Mouse (Mus musculus) heart, postnatal 10 days (tissue): ENCODE results near the gene Rnf34. TPM values are rescaled to one million over a fixed set of nuclear protein-coding genes. Genes with fewer than 3 reads are reported as not detected.
A peak's percentile ranks its signal among the peaks of the same experiment; 100 is the strongest.

Experiments
- DNase-seq, 2 experiments: peaks; one replicate each; pipeline ENCODE4 v3.0.0; 2021
- intact Hi-C: fragments of 180-260 bp; cut with DNase I; formaldehyde crosslinking; loops from one replicate; pipeline ENCODE4 v1.15.1; 2025
- total RNA-seq, 2 experiments: library from RNA; stranded (reverse); gene quantifications; 2 replicates each; pipeline ENCODE4 v1.2.3; 2021

Rnf34 gene
- total RNA-seq, result 10 to 100 TPM; 26.8 to 32.9 TPM

GRCm38 (mm10) chr5:122849521-122850318 lies at the start of gene Rnf34:
TSS of gene Rnf34 (plus strand) at chr5:122850048.
- DNase-seq, result peak; percentile 97 to 98
- intact Hi-C loops, result loop anchor here (2.0 kb wide), 1 partner anchor 29 kb away; the partner anchor contains the start of gene Anapc5

GRCm38 (mm10) chr5:122800345-122801010 lies 49.4 kb upstream of the Rnf34 start:
- peak in 1 of 2 experiments; percentile 19 for DNase-seq
- intact Hi-C loops, result no loop called here

- intact Hi-C loops, result no loop called here
- no peak for DNase-seq
Measured at GRCm38 (mm10) chr5:122801684-122802083, 48.2 kb upstream of the Rnf34 start.

GRCm38 (mm10) chr5:122802706-122803105 lies 47.1 kb upstream of the Rnf34 start:
- intact Hi-C loops, result no loop called here
- no peak for DNase-seq

GRCm38 (mm10) chr5:122805503-122805902 lies 44.3 kb upstream of the Rnf34 start:
- DNase-seq, result no peak
- intact Hi-C loops, result no loop called here

- intact Hi-C loops, result loop anchor here (2.0 kb wide), 1 partner anchor 69 kb away; no protein-coding TSS in a partner anchor
- peak; percentile 57 to 80 for DNase-seq
Measured at GRCm38 (mm10) chr5:122811364-122812079, 38.3 kb upstream of the Rnf34 start.

- DNase-seq, result no peak
- intact Hi-C loops, result no loop called here
Measured at GRCm38 (mm10) chr5:122812699-122813098, 37.1 kb upstream of the Rnf34 start.

GRCm38 (mm10) chr5:122820777-122821523 lies 28.9 kb upstream of the Rnf34 start, which contains the start of gene Anapc5:
TSS of gene Anapc5 (minus strand) at chr5:122821339.
- peak; percentile 95 to 96 for DNase-seq
- intact Hi-C loops, result loop anchor here (2.0 kb wide), 1 partner anchor 30 kb away; the partner anchor contains the start of gene Rnf34

- DNase-seq, result no peak
- intact Hi-C loops, result loop anchor here (2.0 kb wide), 1 partner anchor 29 kb away; the partner anchor contains the start of gene Rnf34
Measured at GRCm38 (mm10) chr5:122821524-122821885, 28.3 kb upstream of the Rnf34 start.

GRCm38 (mm10) chr5:122822441-122822840 lies 27.4 kb upstream of the Rnf34 start:
- DNase-seq, result no peak
- intact Hi-C loops, result no loop called here

GRCm38 (mm10) chr5:122823976-122824375 lies 25.9 kb upstream of the Rnf34 start:
- intact Hi-C loops, result no loop called here
- no peak for DNase-seq

GRCm38 (mm10) chr5:122824450-122824849 lies 25.4 kb upstream of the Rnf34 start:
- intact Hi-C loops, result no loop called here
- DNase-seq, result no peak

GRCm38 (mm10) chr5:122825099-122825498 lies 24.7 kb upstream of the Rnf34 start:
- intact Hi-C loops, result no loop called here
- DNase-seq, result no peak

- DNase-seq, result no peak
- intact Hi-C loops, result no loop called here
Measured at GRCm38 (mm10) chr5:122832536-122832935, 17.3 kb upstream of the Rnf34 start.

GRCm38 (mm10) chr5:122832996-122833395 lies 16.9 kb upstream of the Rnf34 start:
- intact Hi-C loops, result no loop called here
- DNase-seq, result no peak

GRCm38 (mm10) chr5:122841126-122841525 lies 8.7 kb upstream of the Rnf34 start:
- no peak for DNase-seq
- intact Hi-C loops, result no loop called here

- intact Hi-C loops, result no loop called here
- DNase-seq, result no peak
Measured at GRCm38 (mm10) chr5:122843799-122844198, 6.0 kb upstream of the Rnf34 start.

GRCm38 (mm10) chr5:122850319-122851002 lies 613 bp downstream of the Rnf34 start:
- intact Hi-C loops, result loop anchor here (2.0 kb wide), 1 partner anchor 30 kb away; the partner anchor contains the start of gene Anapc5
- no peak for DNase-seq

- DNase-seq, result no peak
- intact Hi-C loops, result no loop called here
Measured at GRCm38 (mm10) chr5:122852611-122853010, 2.8 kb downstream of the Rnf34 start.

- intact Hi-C loops, result no loop called here
- DNase-seq, result no peak
Measured at GRCm38 (mm10) chr5:122855858-122856257, 6.0 kb downstream of the Rnf34 start.
